Mouse (Mus musculus) midbrain, embryonic 11.5 days (tissue): ENCODE results near the gene She. TPM values are rescaled to one million over a fixed set of nuclear protein-coding genes. Genes with fewer than 3 reads are reported as not detected.
A peak's percentile ranks its signal among the peaks of the same experiment; 100 is the strongest.

Experiments
- ATAC-seq: fragments of 200-750 bp; cut with Nextera tagmentation; 2 replicates; pipeline ENCODE4 v1.8.0; 2017; ENCODE audit warnings: moderate TSS enrichment, moderate library complexity; ENCODE audit not compliant: low FRiP score
- DNase-seq: peaks from one replicate; pipeline ENCODE4 v3.0.0; 2015; ENCODE audit warnings: low spot score; ENCODE audit errors: missing footprints
- H3K27ac ChIP-seq: fragments of 300-500 bp; sonication (generic); 2 replicates; pipeline ENCODE4 v1.5.1; 2014; ENCODE audit warnings: low read depth, low read length
- H3K27me3 ChIP-seq: fragments of 300-500 bp; sonication (generic); 2 replicates; pipeline ENCODE4 v1.6.1; 2014; ENCODE audit warnings: mild to moderate bottlenecking, low read length, moderate library complexity, mixed read lengths; ENCODE audit not compliant: control insufficient read depth, insufficient read depth
- H3K36me3 ChIP-seq: fragments of 300-500 bp; sonication (generic); 2 replicates; pipeline ENCODE4 v1.6.1; 2014; ENCODE audit warnings: mild to moderate bottlenecking, low read length, moderate library complexity, mixed read lengths; ENCODE audit not compliant: control insufficient read depth, insufficient read depth
- H3K4me1 ChIP-seq: fragments of 300-500 bp; sonication (generic); 2 replicates; pipeline ENCODE4 v1.6.1; 2014; ENCODE audit warnings: low read length; ENCODE audit not compliant: control insufficient read depth, insufficient read depth
- H3K4me2 ChIP-seq: fragments of 300-500 bp; sonication (generic); 2 replicates; pipeline ENCODE4 v1.6.1; 2014; ENCODE audit warnings: mild to moderate bottlenecking, moderate library complexity
- H3K4me3 ChIP-seq: fragments of 300-500 bp; sonication (generic); 2 replicates; pipeline ENCODE4 v1.5.1; 2014; ENCODE audit warnings: low read depth, low read length
- H3K9ac ChIP-seq: fragments of 300-500 bp; sonication (generic); 2 replicates; pipeline ENCODE4 v1.6.1; 2014; ENCODE audit warnings: low read length
- H3K9me3 ChIP-seq: fragments of 300-500 bp; sonication (generic); 2 replicates; pipeline ENCODE4 v1.6.1; 2016; ENCODE audit warnings: low read length; ENCODE audit not compliant: control insufficient read depth
- WGBS: fragments of 180-500 bp; shearing (Covaris S2); extraction: QIAGEN DNeasy Blood & Tissue Kit; methylation state at CpG from one replicate; pipeline ENCODE4 v1.1.7; 2014; 5-methylcytosine and 5-hydroxymethylcytosine counted together
- polyA plus RNA-seq: library from polyadenylated mRNA; unstranded; fragments of >200 nt; fragmentation: Nextera tagmentation; extraction: Ambion mirVana; gene quantifications from 2 replicates; pipeline ENCODE4 v1.2.1, GENCODE M21; 2014

She gene
- polyA plus RNA-seq, 1 experiment from 2014 or later, result 2.0 TPM

DNA sequence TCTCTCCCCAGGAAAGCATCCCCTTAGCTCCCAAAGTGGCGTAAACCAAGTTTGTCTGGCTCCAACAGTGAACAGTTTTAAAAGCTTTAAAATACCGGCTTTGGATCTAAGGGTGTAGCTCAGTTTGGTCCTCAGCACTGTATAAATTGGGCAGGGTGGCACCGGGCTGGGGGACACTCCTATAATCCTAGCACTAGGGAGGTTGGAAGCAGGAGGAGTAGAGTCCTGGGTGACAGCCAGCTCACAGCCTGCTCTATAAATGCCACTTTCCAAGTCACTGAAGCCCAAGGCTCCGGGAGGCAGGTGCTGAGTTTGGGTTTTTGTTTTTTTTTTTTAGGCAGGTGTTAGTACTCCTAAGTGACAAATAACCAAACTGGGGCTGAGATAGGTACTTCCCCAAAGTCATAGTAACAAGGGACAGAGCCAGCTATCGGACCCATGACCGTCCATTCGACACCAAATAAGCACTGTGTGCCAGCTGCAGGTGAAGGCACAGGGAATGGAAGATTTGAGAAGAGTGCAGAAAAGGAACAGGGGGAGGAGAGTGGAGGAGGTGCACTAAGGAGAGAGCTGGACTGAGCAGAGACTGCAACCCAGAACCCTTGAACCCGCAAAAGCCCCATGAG, 51.5 kb downstream of the She start:
- Histone ChIP-seq H3K27me3 (peaks cover 23% of the 10 kb centered on the region), H3K4me2 (no peak overlapping the region), H3K4me1 (peaks cover 7% of the 10 kb centered on the region), H3K27ac (no peak overlapping the region), H3K36me3 (no peaks in the 10 kb centered on the region), H3K9ac (no peak overlapping the region), H3K9me3 (no peaks in the 10 kb centered on the region), H3K4me3 (no peak overlapping the region)
- ATAC-seq, result no peak
- no peak for DNase-seq
- WGBS, result 77% methylated on average over 8 of the region's 8 CpGs

DNA sequence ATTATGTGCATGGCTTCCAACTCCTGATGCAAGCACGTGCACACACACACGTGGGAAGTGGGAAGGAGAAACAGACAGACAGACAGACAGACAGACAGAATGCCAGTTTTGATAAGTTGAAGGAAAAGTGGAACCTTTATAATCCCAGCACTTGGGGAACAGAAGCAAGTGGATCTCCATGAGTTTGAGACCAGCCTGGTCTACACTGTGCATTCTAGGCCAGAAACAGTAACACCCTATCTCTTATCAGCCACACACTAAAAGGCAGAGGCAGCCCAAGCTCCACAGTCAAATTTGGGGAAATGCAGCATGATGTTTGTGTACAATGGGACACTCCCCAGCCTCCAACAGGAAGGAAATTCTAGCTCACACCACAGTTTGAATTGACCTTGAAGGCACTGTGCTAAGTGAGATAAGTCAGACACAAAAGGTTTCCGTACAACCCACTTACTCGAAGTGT, 52.4 kb downstream of the She start:
- 88% methylated on average over 4 of the region's 4 CpGs for WGBS
- Histone ChIP-seq H3K4me1 (peaks cover under 1% of the 10 kb centered on the region), H3K27me3 (peaks cover 19% of the 10 kb centered on the region)

DNA sequence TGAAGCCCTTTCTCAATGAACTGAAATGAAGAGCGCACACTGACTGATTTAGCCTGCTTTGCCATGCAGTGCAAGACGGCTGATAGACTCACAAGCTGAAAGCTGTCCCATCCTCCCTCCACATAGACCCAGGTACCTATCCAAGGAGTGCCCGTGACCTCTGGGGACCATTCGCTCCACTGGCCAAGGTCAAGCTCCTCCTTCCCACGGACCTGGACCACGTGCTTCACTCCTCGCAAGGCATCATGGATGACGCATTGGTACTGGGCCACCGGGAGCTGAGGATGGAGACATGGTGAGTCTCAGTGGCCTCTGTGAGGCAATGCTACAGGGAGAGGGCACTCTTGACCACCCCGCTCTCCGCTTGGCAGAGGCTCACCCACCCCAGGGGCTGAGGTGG, 54.6 kb downstream of the She start:
- peaks cover 12% of the 10 kb centered on the region for H3K27me3 ChIP-seq
- no peaks in the 10 kb centered on the region for H3K9me3 ChIP-seq
- no peak overlapping the region for H3K9ac ChIP-seq
- no peaks in the 10 kb centered on the region for H3K36me3 ChIP-seq
- H3K4me1 ChIP-seq, result no peaks in the 10 kb centered on the region
- no peak overlapping the region for H3K4me3 ChIP-seq
- ATAC-seq (no peak), DNase-seq (peak; percentile 49)
- no peak overlapping the region for H3K27ac ChIP-seq
- WGBS, result 92% methylated on average over 11 of the region's 11 CpGs
- no peak overlapping the region for H3K4me2 ChIP-seq

More for the DNA sequence above, 52.4 kb downstream of the She start:
- no peaks in the 10 kb centered on the region for H3K9me3 ChIP-seq
- DNase-seq, result peak; percentile 56
- H3K27ac ChIP-seq, result no peak overlapping the region
- H3K9ac ChIP-seq, result no peak overlapping the region
- H3K4me3 ChIP-seq, result no peak overlapping the region
- ATAC-seq, result no peak
- no peaks in the 10 kb centered on the region for H3K36me3 ChIP-seq
- H3K4me2 ChIP-seq, result no peak overlapping the region

DNA sequence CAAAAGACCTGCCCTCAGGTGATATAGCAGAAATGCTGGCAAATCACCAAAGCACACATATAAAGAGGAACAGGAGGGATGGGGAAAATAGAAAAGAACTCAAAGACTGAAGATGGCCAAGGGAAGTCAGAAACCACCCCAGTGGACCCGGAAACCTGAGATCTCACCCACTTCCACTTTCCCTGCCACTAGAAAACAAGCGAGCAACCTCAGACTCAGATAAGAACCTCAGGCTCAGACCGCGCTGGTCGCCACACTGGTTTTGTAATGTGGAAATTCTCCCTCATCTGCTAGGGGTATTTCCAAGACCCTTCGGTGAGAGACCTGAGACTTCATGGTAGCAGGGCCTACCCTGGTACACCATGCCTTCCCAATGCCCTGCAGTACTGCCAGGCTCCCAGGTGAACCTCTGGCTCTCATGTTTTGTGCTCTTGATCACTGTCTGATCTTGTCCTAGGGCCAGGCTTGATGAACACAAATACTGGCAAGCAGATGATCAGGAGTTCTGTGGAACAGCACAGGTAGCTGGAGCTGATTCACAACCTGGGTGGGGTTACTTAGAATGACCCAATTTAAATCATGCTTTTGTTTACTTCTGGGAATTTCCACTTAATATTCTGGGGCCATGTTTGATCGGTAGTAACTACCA, 56.5 kb downstream of the She start:
- WGBS, result 84% methylated on average over 7 of the region's 7 CpGs
- H3K4me3 ChIP-seq, result no peak overlapping the region

DNA sequence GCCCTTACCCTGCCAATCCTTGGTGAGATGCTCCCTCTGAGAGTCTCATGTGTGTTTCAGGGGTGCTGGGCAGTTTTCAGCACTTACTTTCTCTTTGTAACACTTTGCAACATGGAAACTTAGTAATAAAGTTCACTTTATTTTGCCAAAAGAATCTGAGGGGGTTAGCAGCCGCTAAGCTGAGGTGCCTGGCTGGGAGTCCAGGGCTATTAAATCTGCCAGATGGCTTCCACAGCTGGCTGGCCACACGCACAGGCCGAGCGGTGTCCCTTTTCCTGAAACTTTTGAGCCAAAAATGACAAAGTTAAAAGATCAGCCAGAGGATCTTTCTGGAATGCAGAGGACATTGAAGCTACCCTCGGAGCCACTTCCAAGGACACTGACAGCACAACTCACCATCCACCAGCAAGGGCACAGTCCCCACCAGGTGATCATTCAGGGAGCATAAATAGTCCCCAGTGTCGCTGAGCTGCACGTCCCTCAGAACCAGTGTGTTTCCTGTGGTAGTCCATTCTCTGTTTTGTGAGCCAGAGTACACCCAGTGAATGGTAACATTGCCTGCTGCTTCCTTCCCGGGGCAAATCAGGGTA, 58.8 kb downstream of the She start:
- H3K9me3 ChIP-seq, result no peaks in the 10 kb centered on the region
- H3K27me3 ChIP-seq, result no peaks in the 10 kb centered on the region
- H3K36me3 ChIP-seq, result no peaks in the 10 kb centered on the region
- 78% methylated on average over 8 of the region's 8 CpGs for WGBS
- no peaks in the 10 kb centered on the region for H3K4me1 ChIP-seq
- H3K4me3 ChIP-seq, result no peak overlapping the region
- H3K9ac ChIP-seq, result no peak overlapping the region
- DNase-seq (peak; percentile 28), ATAC-seq (no peak)
- H3K4me2 ChIP-seq, result no peak overlapping the region
- no peak overlapping the region for H3K27ac ChIP-seq

More for the DNA sequence above, 56.5 kb downstream of the She start:
- no peaks in the 10 kb centered on the region for H3K9me3 ChIP-seq
- H3K4me2 ChIP-seq, result no peak overlapping the region
- no peak for DNase-seq
- H3K36me3 ChIP-seq, result no peaks in the 10 kb centered on the region
- no peaks in the 10 kb centered on the region for H3K4me1 ChIP-seq
- H3K9ac ChIP-seq, result no peak overlapping the region
- peaks cover 7% of the 10 kb centered on the region; the same call in 1 of the 2 replicates for H3K27me3 ChIP-seq
- no peak overlapping the region for H3K27ac ChIP-seq
- ATAC-seq, result no peak

DNA sequence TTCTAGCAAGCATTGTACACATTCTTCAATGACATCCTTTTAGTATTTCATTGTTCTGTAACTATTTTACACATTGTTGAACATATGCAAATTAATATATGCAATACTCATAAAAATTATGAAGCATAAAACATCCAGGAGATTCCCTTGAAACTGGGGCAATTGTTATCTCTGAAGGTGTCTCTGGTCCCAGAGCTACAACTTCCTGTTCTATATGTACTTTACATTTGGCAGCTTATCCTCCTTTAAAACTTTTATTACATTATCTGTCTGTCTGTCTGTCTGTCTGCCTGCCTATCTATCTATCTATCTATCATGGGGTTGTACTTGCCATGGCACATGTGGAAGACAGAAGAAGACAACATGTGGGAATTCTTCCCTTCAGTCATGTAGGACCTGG, 60.5 kb downstream of the She start:
- Histone ChIP-seq H3K36me3 (no peaks in the 10 kb centered on the region), H3K9ac (no peak overlapping the region), H3K4me1 (no peaks in the 10 kb centered on the region), H3K9me3 (no peaks in the 10 kb centered on the region), H3K27me3 (no peaks in the 10 kb centered on the region), H3K27ac (no peak overlapping the region), H3K4me3 (no peak overlapping the region), H3K4me2 (no peak overlapping the region)
- DNase-seq (no peak), ATAC-seq (no peak)

DNA sequence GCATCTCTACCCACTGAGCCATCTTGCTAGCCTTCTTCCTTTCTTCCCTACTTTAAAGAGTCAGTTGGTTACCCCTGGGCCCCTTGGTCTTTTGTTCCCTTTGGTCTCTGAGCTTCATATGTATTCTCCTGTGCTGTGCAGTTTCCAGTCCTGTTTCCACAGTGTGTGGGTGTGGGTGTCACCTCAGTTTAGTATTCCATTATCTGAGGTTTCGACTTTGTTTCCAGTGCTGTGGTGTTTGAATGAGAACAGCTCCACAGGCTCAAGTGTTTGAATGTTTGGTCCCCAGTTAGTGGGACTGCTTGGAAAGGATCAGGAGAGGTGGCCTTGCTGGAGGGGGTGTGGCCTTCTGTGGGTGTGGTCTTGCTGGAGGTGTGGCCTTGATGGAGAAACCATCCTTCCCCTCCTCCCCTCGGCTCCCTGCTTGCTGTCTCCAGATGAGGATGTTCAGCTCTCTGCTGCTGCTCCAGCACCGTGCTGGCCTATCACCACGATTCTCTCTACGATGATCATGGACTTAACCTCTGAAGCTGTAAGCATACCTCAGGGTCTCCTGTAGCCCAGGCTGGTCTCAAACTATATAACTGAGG, 61.4 kb downstream of the She start:
- Histone ChIP-seq H3K9ac (no peak overlapping the region), H3K36me3 (no peaks in the 10 kb centered on the region), H3K4me2 (no peak overlapping the region), H3K9me3 (no peaks in the 10 kb centered on the region), H3K4me1 (no peaks in the 10 kb centered on the region), H3K4me3 (no peak overlapping the region), H3K27ac (no peak overlapping the region), H3K27me3 (no peaks in the 10 kb centered on the region)
- 83% methylated on average over 5 of the region's 5 CpGs for WGBS
- peak; percentile 35 for DNase-seq
- ATAC-seq, result no peak

DNA sequence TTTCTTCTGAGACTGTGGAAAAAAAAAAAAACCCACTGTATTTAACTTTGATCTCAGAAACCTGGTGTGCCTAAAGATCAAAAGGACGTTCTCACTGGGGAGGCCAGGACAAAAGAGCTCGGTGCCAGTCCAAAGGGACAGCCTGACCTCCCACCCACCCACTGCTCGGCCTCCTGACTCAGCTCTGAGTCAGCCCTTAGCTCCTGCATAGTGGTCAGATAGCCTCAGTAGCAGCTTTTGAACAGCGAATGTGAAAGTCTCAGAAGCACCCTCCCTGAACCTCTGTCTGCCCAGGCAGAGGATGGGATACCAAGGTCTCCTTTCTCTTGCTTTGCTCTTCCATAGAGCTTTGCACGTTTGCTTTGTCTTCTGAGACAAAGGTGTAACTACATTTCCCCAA, 65.4 kb downstream of the She start:
- peak; percentile 67 for DNase-seq
- Histone ChIP-seq H3K9ac (no peak overlapping the region), H3K4me2 (no peak overlapping the region), H3K4me3 (no peak overlapping the region), H3K9me3 (no peaks in the 10 kb centered on the region), H3K27ac (no peak overlapping the region), H3K27me3 (no peaks in the 10 kb centered on the region), H3K36me3 (no peaks in the 10 kb centered on the region), H3K4me1 (no peaks in the 10 kb centered on the region)
- 24% methylated on average over 5 of the region's 5 CpGs for WGBS
- ATAC-seq, result no peak

DNA sequence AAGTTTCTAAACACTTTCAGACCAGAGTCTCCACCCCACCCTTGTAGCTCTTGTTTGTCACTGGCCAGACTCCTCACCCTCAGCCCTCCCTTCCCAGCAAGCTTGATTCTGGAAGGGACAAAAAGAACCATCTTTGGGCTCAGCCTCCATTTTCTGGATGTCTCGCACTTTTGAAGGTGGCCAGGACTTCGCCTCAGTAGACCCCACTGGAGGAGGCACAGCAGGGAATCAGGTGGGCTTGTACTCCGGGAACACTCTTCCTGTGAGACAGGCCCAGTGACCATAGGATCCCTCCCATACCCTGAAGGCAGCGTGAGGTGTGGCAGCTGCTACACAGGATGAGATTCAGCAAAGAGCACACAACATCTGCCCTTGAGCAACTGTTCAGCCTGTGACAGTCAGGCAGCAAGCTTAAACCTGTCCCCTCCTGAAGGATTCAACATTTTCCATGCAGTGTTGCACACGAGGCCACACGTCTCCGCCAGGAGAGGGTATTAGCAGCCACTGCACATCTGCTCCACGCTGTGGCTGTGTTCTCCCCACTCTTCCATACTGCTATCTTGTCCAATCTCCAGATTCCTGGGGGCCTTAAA, 66.1 kb downstream of the She start:
- Histone ChIP-seq H3K27ac (no peak overlapping the region), H3K9me3 (no peaks in the 10 kb centered on the region), H3K27me3 (no peaks in the 10 kb centered on the region), H3K9ac (no peak overlapping the region), H3K4me3 (no peak overlapping the region), H3K36me3 (no peaks in the 10 kb centered on the region), H3K4me1 (no peaks in the 10 kb centered on the region), H3K4me2 (no peak overlapping the region)
- ATAC-seq (no peak), DNase-seq (peak; percentile 67)
- WGBS, result 75% methylated on average over 8 of the region's 8 CpGs
